Mouse (Mus musculus): ENCODE data around the gene Hpse. TPM values are rescaled to one million over a fixed set of nuclear protein-coding genes. Genes with fewer than 3 reads are reported as not detected.
A peak's percentile ranks its signal among the peaks of the same experiment; 100 is the strongest.

Hpse gene
- polyA plus RNA-seq, 1 experiment from 2014 or later: 1.2 TPM

DNA sequence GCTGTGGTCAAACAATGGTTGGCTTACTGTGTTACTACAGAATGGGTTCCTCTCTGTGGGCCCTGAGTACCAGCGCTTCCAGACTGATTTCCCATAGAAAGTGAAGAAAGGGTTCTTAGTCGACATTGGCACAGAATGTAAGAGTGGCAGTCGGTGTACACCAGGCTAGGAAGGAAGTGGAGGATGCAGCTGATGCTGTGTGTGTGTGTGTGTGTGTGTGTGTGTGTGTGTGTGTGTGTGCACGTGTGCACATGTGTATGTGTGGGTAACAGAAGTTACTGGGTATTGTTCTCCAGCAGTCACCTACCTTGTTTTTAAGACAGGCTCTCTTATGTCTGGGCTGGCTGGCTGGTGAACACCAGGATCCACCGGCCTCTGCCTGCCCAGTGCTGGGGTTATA, 77.2 kb downstream of the Hpse start:
- Histone ChIP-seq H3K27me3 (ENCODE audit: control insufficient read depth, insufficient read depth, low read length) (no peaks in the 10 kb centered on the region), H3K4me1 (ENCODE audit: control insufficient read depth, insufficient read depth, low read length) (peaks cover 14% of the 10 kb centered on the region), H3K9ac (ENCODE audit: low read length) (no peak overlapping the region), H3K4me2 (ENCODE audit: low read depth, low read length) (no peak overlapping the region), H3K9me3 (replicated peaks; ENCODE audit: control insufficient read depth, low read length) (no peaks in the 10 kb centered on the region), H3K27ac (ENCODE audit: low read length) (no peak overlapping the region), H3K36me3 (ENCODE audit: control insufficient read depth, insufficient read depth) (no peaks in the 10 kb centered on the region), H3K4me3 (ENCODE audit: low read length) (no peak overlapping the region)
- 89% methylated on average over 5 of the region's 5 CpGs for WGBS
- no peak for ATAC-seq (replicated peaks; ENCODE audit: extremely low read depth, insufficient read depth, low FRiP score)

DNA sequence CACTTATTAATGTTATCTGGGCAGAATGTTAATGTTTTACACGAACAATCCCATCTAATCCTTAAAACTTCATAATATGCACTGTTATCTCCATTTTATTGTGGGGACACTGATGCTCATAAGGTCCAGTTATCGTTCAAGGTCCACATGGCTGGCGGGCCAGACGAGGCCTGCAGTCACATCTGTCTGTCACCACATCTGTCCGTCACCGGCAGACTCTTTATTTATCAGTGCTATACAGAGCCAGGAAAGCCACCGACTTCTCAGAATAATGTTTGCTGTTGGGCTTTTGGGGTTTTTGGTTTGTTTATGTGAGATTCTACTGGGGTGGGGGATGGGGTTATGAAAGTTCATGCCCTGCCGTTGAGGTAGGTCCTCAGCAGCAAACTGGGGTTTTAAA, 81.0 kb downstream of the Hpse start:
- Histone ChIP-seq H3K4me2 (ENCODE audit: low read depth, low read length) (no peak overlapping the region), H3K4me3 (ENCODE audit: low read length) (no peak overlapping the region), H3K36me3 (ENCODE audit: control insufficient read depth, insufficient read depth) (no peaks in the 10 kb centered on the region), H3K27me3 (ENCODE audit: control insufficient read depth, insufficient read depth, low read length) (no peaks in the 10 kb centered on the region), H3K4me1 (ENCODE audit: control insufficient read depth, insufficient read depth, low read length) (peaks cover 6% of the 10 kb centered on the region), H3K9me3 (replicated peaks; ENCODE audit: control insufficient read depth, low read length) (no peaks in the 10 kb centered on the region), H3K27ac (ENCODE audit: low read length) (no peak overlapping the region), H3K9ac (ENCODE audit: low read length) (no peak overlapping the region)
- 62% methylated on average over 8 of the region's 8 CpGs for WGBS
- ATAC-seq (replicated peaks; ENCODE audit: extremely low read depth, insufficient read depth, low FRiP score): no peak

DNA sequence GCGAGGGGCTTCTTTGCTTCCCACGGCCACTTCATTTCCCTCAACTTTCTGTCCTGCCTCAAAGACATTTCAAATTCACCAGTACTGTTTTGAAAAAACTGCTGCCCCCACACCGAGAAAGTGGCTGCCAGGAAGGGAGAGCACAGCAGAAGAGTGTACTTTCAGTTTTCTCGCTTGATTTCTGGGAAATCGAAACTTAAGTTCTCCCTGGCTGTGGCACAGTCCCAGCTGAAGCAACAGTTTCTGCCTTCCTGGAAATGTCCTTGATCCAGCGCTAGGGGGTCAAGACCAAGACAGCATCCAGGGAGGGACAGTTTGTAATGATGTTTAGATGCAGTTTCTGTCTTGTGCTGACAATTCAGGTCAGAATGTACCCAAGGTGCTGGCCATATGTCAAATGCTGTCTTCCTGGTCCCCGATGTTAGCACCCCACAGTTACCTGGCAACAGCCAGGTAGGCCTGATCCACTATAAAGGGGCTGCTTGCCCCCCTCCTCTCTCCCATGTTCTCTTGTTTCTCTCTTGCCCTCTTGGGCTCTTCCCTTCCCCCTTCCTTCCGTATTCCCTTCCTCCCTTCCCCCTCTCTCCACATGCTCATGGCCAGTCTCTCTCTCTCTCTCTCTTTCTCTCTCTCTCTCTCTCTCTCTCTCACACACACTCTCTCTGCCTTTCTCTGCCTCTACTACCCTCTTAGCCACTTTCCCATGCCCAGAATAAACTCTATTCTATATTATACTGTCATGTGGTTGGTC, 82.5 kb downstream of the Hpse start:
- Histone ChIP-seq H3K9me3 (replicated peaks; ENCODE audit: control insufficient read depth, low read length) (no peaks in the 10 kb centered on the region), H3K4me2 (ENCODE audit: low read depth, low read length) (no peak overlapping the region), H3K27ac (ENCODE audit: low read length) (peak overlapping the region; percentile 5; the same call in 1 of the 2 replicates), H3K4me1 (ENCODE audit: control insufficient read depth, insufficient read depth, low read length) (no peaks in the 10 kb centered on the region), H3K4me3 (ENCODE audit: low read length) (no peak overlapping the region), H3K27me3 (ENCODE audit: control insufficient read depth, insufficient read depth, low read length) (no peaks in the 10 kb centered on the region; the same call in 1 of the 2 replicates), H3K36me3 (ENCODE audit: control insufficient read depth, insufficient read depth) (no peaks in the 10 kb centered on the region), H3K9ac (ENCODE audit: low read length) (peak overlapping the region; percentile 3; the same call in 1 of the 2 replicates)
- 57% methylated on average over 8 of the region's 8 CpGs for WGBS
- 0 out of 2 replicates have a peak, but pooled peaks have one; percentile 4 for ATAC-seq (replicated peaks; ENCODE audit: extremely low read depth, insufficient read depth, low FRiP score)

DNA sequence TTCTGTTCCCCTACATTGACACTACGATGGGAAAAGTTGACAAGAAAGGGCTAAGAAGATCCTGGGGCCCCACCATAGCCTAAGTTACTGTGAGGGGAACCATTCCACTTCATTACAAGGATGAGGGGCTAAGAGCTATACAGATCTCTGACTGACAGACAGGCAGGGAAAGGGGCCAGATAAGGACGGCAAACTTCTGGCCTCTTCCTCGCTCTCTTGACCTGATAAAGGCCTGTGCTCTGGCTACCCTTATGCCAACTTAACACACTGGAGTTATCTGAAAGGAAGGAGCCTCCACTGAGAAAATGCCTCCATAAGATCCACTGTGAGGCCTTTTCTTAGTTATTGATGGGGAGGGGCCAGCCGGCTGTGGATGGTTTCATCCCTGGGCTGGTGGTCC, 83.6 kb downstream of the Hpse start:
- no peak overlapping the region for H3K4me2 ChIP-seq (ENCODE audit: low read depth, low read length)
- WGBS: 67% methylated on average over 4 of the region's 4 CpGs

DNA sequence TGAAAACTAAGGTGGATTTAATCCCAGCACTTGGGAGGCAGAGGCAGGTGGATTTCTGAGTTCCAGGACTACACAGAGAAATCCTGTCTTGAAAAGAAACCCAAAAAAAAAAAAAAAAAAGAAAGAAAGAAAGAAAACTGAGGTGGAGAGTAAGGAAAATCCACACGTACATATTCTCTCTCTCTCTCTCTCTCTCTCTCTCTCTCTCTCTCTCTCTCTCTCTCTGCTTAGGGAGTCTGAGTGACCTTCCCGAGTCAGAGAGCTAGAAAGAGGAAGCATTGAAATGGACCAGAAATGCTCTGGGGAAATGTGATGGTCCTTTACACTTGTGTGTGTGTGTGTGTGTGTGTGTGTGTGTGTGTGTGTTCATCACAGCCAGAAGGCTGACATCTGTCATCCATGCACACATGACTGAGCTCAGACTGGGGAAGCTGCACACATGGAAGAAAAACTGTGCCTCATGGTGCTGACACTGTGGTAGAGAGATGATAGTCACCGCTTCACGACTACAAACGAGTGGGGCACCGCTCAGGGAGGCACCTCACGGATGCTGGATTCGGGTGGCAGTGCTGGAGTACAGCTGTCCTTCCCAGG, 84.5 kb downstream of the Hpse start:
- Histone ChIP-seq H3K27ac (ENCODE audit: low read length) (no peak overlapping the region), H3K9ac (ENCODE audit: low read length) (no peak overlapping the region), H3K4me3 (ENCODE audit: low read length) (no peak overlapping the region), H3K4me1 (ENCODE audit: control insufficient read depth, insufficient read depth, low read length) (no peaks in the 10 kb centered on the region), H3K4me2 (ENCODE audit: low read depth, low read length) (no peak overlapping the region), H3K9me3 (replicated peaks; ENCODE audit: control insufficient read depth, low read length) (no peaks in the 10 kb centered on the region), H3K36me3 (ENCODE audit: control insufficient read depth, insufficient read depth) (no peaks in the 10 kb centered on the region), H3K27me3 (ENCODE audit: control insufficient read depth, insufficient read depth, low read length) (no peaks in the 10 kb centered on the region; the same call in 1 of the 2 replicates)
- ATAC-seq (replicated peaks; ENCODE audit: extremely low read depth, insufficient read depth, low FRiP score): no peak
- 83% methylated on average over 8 of the region's 8 CpGs for WGBS

More for the DNA sequence above, 83.6 kb downstream of the Hpse start:
- no peaks in the 10 kb centered on the region; the same call in 1 of the 2 replicates for H3K27me3 ChIP-seq (ENCODE audit: control insufficient read depth, insufficient read depth, low read length)
- no peaks in the 10 kb centered on the region for H3K36me3 ChIP-seq (ENCODE audit: control insufficient read depth, insufficient read depth)
- no peak overlapping the region for H3K4me3 ChIP-seq (ENCODE audit: low read length)
- H3K9ac ChIP-seq (ENCODE audit: low read length): no peak overlapping the region
- ATAC-seq (replicated peaks; ENCODE audit: extremely low read depth, insufficient read depth, low FRiP score): no peak
- H3K9me3 ChIP-seq (replicated peaks; ENCODE audit: control insufficient read depth, low read length): no peaks in the 10 kb centered on the region
- H3K4me1 ChIP-seq (ENCODE audit: control insufficient read depth, insufficient read depth, low read length): no peaks in the 10 kb centered on the region
- no peak overlapping the region for H3K27ac ChIP-seq (ENCODE audit: low read length)

DNA sequence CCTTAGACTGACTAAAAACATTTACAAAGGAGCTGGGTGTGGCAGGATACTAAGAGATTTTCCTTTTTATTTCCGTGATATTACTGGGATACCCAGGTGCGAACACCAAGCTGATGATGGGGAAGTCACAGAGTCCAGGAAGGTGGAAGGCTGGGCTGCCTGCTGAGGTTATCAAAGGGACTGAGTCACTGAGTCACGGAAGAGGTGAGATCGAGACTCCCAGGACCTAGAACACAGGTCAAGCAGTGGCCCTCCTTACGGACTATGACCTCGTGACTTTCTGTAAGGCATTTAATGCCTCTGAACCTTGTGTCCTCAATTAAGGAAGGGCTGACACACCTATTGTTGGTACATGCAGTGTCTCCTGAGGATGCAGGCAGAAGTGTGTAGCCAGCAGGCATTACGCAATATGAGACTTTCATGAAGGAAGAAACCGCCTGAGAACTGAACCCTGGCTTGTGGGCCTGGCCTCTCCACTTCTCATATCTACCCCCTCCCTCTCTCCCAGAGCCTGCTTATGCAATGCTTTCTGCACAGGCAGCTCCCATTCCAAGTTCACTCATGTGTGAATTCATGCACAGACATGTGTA, 86.9 kb downstream of the Hpse start:
- no peak overlapping the region for H3K27ac ChIP-seq (ENCODE audit: low read length)
- no peak overlapping the region for H3K9ac ChIP-seq (ENCODE audit: low read length)
- no peaks in the 10 kb centered on the region for H3K36me3 ChIP-seq (ENCODE audit: control insufficient read depth, insufficient read depth)
- no peaks in the 10 kb centered on the region; the same call in 1 of the 2 replicates for H3K27me3 ChIP-seq (ENCODE audit: control insufficient read depth, insufficient read depth, low read length)
- no peak for ATAC-seq (replicated peaks; ENCODE audit: extremely low read depth, insufficient read depth, low FRiP score)
- H3K4me1 ChIP-seq (ENCODE audit: control insufficient read depth, insufficient read depth, low read length): no peaks in the 10 kb centered on the region
- H3K9me3 ChIP-seq (replicated peaks; ENCODE audit: control insufficient read depth, low read length): no peaks in the 10 kb centered on the region
- no peak overlapping the region for H3K4me2 ChIP-seq (ENCODE audit: low read depth, low read length)
- H3K4me3 ChIP-seq (ENCODE audit: low read length): no peak overlapping the region
- WGBS: 80% methylated on average over 8 of the region's 8 CpGs

Other genes with a start within 250 kb of the Hpse start
- 9.9 and 10.8 TPM in 2 replicates for gene Lin54, start 219.1 kb downstream of the Hpse start, polyA plus RNA-seq (2015; fragmentation: Nextera tagmentation; extraction: Ambion mirVana)
- 137 and 151 TPM in 2 replicates for gene Cops4, start 201.4 kb downstream of the Hpse start, polyA plus RNA-seq (2015; fragmentation: Nextera tagmentation; extraction: Ambion mirVana)
- 18.5 and 44.7 TPM in 2 replicates for gene Plac8, start 147.5 kb downstream of the Hpse start, polyA plus RNA-seq (2015; fragmentation: Nextera tagmentation; extraction: Ambion mirVana)
- gene Coq2, start 44.6 kb downstream of the Hpse start, polyA plus RNA-seq (2015; fragmentation: Nextera tagmentation; extraction: Ambion mirVana): 73.2 TPM in 2 replicates
- gene Helq, start 78.9 kb upstream of the Hpse start, polyA plus RNA-seq (2015; fragmentation: Nextera tagmentation; extraction: Ambion mirVana): 8.7 and 9.5 TPM in 2 replicates
- gene Mrps18c, start 78.9 kb upstream of the Hpse start, polyA plus RNA-seq (2015; fragmentation: Nextera tagmentation; extraction: Ambion mirVana): 124 and 128 TPM in 2 replicates
- gene Abraxas1, start 101.2 kb upstream of the Hpse start, polyA plus RNA-seq (2015; fragmentation: Nextera tagmentation; extraction: Ambion mirVana): 29.5 and 38.1 TPM in 2 replicates
- 13.6 and 15.3 TPM in 2 replicates for gene Gpat3, start 126.0 kb upstream of the Hpse start, polyA plus RNA-seq (2015; fragmentation: Nextera tagmentation; extraction: Ambion mirVana)